Mouse (Mus musculus): ENCODE data around the gene Itgam. TPM values are rescaled to one million over a fixed set of nuclear protein-coding genes. Genes with fewer than 3 reads are reported as not detected.

Gene Itgam
- polyA plus RNA-seq, 1 experiment from 2014 or later: 1.4 TPM

DNA sequence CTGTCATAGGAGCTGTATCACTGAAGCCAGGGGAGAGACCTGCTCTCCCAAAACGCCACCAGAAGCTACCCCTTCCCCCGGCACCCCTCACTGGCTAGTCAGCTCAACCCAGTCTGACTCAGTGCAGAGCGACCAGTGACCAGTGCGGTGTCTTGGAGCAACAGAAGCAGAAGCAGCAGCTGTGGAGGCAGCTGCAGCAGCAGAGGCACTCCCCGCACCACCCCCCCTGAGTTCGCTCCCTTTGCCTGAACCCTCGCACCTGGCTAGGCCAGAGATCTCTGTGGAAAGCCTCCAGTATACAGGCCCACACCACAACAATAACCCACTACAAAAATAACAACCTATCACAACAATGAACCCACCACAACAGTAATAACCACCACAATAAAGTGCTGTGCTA, 3.9 kb upstream of the Itgam start:
- WGBS: 71% methylated on average over 7 of the region's 7 CpGs
- no peaks in the 10 kb centered on the region for H3K36me3 ChIP-seq
- no peaks in the 10 kb centered on the region for H3K27me3 ChIP-seq
- H3K4me3 ChIP-seq (replicated peaks): no peak overlapping the region
- no peaks in the 10 kb centered on the region for H3K4me1 ChIP-seq
- H3K4me2 ChIP-seq: no peak overlapping the region
- no peaks in the 10 kb centered on the region for H3K9me3 ChIP-seq (replicated peaks)
- no peak overlapping the region for H3K27ac ChIP-seq
- H3K9ac ChIP-seq: no peak overlapping the region
- no peak for ATAC-seq (replicated peaks; ENCODE audit: low FRiP score)

GRCm38 (mm10) chr7:128059091-128059490, 3.3 kb upstream of the Itgam start:
- H3K27ac ChIP-seq: no peak overlapping the region
- no peaks in the 10 kb centered on the region for H3K9me3 ChIP-seq (replicated peaks)
- no peak overlapping the region for H3K4me3 ChIP-seq (replicated peaks)
- no peak for ATAC-seq (replicated peaks; ENCODE audit: low FRiP score)
- no peaks in the 10 kb centered on the region for H3K27me3 ChIP-seq
- no peaks in the 10 kb centered on the region for H3K36me3 ChIP-seq
- no peaks in the 10 kb centered on the region for H3K4me1 ChIP-seq
- no peak overlapping the region for H3K4me2 ChIP-seq
- 72% methylated on average over 4 of the region's 4 CpGs for WGBS
- no peak overlapping the region for H3K9ac ChIP-seq

DNA sequence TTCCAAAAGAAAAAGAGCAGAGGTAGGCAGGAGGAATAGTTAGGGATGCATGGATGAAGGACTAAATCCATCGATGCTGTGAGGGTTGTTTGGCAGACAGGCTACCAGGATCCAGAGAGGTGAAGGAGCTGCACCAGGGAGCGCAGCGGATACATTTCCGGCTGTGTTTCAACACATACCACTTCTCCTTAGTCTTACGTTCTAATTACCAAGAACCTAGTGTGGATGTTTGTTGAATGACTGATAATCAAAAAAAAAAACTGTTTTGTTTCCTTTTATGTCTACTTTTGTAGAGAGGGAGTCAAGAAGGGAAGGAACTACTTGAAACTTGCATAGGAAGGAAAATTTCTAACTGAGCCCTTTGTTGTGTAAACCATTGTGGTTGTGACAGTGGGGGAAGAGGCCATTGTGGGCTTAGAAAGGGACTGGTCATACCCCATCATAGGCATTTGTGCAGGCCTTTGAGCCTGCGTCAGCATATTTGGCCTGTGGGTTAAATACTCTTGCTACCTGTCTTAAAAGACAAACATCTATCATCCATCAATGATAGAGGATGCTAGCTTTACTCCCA, 856 bp downstream of the Itgam start:
- H3K4me3 ChIP-seq (replicated peaks): no peak overlapping the region
- ATAC-seq (replicated peaks; ENCODE audit: low FRiP score): no peak
- no peaks in the 10 kb centered on the region for H3K27me3 ChIP-seq
- H3K36me3 ChIP-seq: no peaks in the 10 kb centered on the region
- no peaks in the 10 kb centered on the region for H3K4me1 ChIP-seq
- H3K4me2 ChIP-seq: no peak overlapping the region
- H3K9ac ChIP-seq: no peak overlapping the region
- no peaks in the 10 kb centered on the region for H3K9me3 ChIP-seq (replicated peaks)
- no peak overlapping the region for H3K27ac ChIP-seq
- WGBS: 89% methylated on average over 6 of the region's 6 CpGs

- WGBS: 81% methylated on average over 5 of the region's 5 CpGs
These were observed 3.1 kb downstream of the Itgam start for GRCm38 (mm10) chr7:128065547-128065946.

DNA sequence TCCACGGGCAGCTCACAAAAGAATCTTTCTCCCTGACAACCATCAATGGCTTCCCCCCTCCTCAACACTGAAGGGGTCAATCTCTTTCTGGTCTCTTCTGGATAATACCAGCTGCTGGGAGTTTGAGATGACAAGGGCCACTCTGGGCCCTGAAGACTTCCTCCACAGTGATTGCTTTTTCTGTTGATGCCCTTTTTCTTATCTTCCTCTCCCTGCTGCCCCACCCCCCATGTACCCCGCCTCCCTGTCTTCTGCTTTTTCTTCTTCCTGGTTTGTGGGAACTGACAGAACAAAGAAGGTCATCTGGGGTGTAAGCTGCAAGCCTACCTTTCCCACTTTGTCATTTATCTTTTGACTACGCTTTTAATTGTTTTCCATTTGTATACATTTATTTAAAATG, 5.4 kb downstream of the Itgam start:
- Histone ChIP-seq H3K9me3 (replicated peaks) (no peaks in the 10 kb centered on the region), H3K4me1 (no peaks in the 10 kb centered on the region), H3K9ac (no peak overlapping the region), H3K27ac (no peak overlapping the region), H3K27me3 (no peaks in the 10 kb centered on the region), H3K4me3 (replicated peaks) (no peak overlapping the region), H3K4me2 (no peak overlapping the region), H3K36me3 (no peaks in the 10 kb centered on the region)
- WGBS: 74% methylated on average over 3 of the region's 3 CpGs
- ATAC-seq (replicated peaks; ENCODE audit: low FRiP score): no peak

More at GRCm38 (mm10) chr7:128065547-128065946, 3.1 kb downstream of the Itgam start:
- Histone ChIP-seq H3K9ac (no peak overlapping the region), H3K4me3 (replicated peaks) (no peak overlapping the region), H3K27me3 (no peaks in the 10 kb centered on the region), H3K36me3 (no peaks in the 10 kb centered on the region), H3K27ac (no peak overlapping the region), H3K4me2 (no peak overlapping the region), H3K4me1 (no peaks in the 10 kb centered on the region), H3K9me3 (replicated peaks) (no peaks in the 10 kb centered on the region)
- ATAC-seq (replicated peaks; ENCODE audit: low FRiP score): no peak

GRCm38 (mm10) chr7:128069844-128070243, 7.4 kb downstream of the Itgam start:
- Histone ChIP-seq H3K36me3 (no peaks in the 10 kb centered on the region), H3K9ac (no peak overlapping the region), H3K4me3 (replicated peaks) (no peak overlapping the region), H3K4me2 (no peak overlapping the region), H3K4me1 (no peaks in the 10 kb centered on the region), H3K27ac (no peak overlapping the region), H3K9me3 (replicated peaks) (no peaks in the 10 kb centered on the region), H3K27me3 (no peaks in the 10 kb centered on the region)
- 79% methylated on average over 2 of the region's 2 CpGs for WGBS
- no peak for ATAC-seq (replicated peaks; ENCODE audit: low FRiP score)

DNA sequence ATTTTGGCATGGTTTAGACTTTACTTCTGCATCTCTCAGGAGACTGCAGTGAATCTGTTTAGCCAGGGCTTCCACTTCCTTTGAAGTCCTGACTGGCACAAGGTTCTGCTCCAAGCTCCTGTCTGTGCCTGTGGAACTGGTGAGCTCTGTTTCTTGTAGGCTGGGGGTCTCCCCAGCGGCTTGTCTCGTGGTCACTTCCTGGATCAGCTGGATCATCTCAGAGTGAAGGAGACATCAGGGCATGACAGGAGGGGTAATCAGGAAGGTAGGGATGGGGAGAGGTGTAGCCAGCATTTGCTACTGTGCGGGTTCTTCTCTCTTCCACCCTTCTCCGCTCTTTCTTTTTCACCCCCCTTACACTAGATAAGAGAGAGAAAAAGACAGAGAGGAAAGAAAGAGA, 9.4 kb downstream of the Itgam start:
- Histone ChIP-seq H3K4me3 (replicated peaks) (no peak overlapping the region), H3K27me3 (no peaks in the 10 kb centered on the region), H3K4me2 (no peak overlapping the region), H3K9me3 (replicated peaks) (no peaks in the 10 kb centered on the region), H3K9ac (no peak overlapping the region), H3K36me3 (no peaks in the 10 kb centered on the region), H3K4me1 (no peaks in the 10 kb centered on the region), H3K27ac (no peak overlapping the region)
- 73% methylated on average over 4 of the region's 4 CpGs for WGBS
- ATAC-seq (replicated peaks; ENCODE audit: low FRiP score): no peak

- Histone ChIP-seq H3K27ac (no peak overlapping the region), H3K4me1 (no peaks in the 10 kb centered on the region), H3K9me3 (replicated peaks) (no peaks in the 10 kb centered on the region), H3K36me3 (no peaks in the 10 kb centered on the region), H3K4me2 (no peak overlapping the region), H3K27me3 (no peaks in the 10 kb centered on the region), H3K4me3 (replicated peaks) (no peak overlapping the region), H3K9ac (no peak overlapping the region)
- ATAC-seq (replicated peaks; ENCODE audit: low FRiP score): no peak
- WGBS: 71% methylated on average over 8 of the region's 8 CpGs
These were observed 17.6 kb downstream of the Itgam start for GRCm38 (mm10) chr7:128080012-128080411.

GRCm38 (mm10) chr7:128089141-128089540, 26.7 kb downstream of the Itgam start:
- H3K36me3 ChIP-seq: no peaks in the 10 kb centered on the region
- no peak overlapping the region for H3K27ac ChIP-seq
- H3K4me1 ChIP-seq: no peaks in the 10 kb centered on the region
- WGBS: 81% methylated on average over 7 of the region's 7 CpGs
- no peak overlapping the region for H3K4me2 ChIP-seq
- no peaks in the 10 kb centered on the region for H3K9me3 ChIP-seq (replicated peaks)
- H3K9ac ChIP-seq: no peak overlapping the region
- no peaks in the 10 kb centered on the region for H3K27me3 ChIP-seq
- no peak overlapping the region for H3K4me3 ChIP-seq (replicated peaks)
- no peak for ATAC-seq (replicated peaks; ENCODE audit: low FRiP score)

DNA sequence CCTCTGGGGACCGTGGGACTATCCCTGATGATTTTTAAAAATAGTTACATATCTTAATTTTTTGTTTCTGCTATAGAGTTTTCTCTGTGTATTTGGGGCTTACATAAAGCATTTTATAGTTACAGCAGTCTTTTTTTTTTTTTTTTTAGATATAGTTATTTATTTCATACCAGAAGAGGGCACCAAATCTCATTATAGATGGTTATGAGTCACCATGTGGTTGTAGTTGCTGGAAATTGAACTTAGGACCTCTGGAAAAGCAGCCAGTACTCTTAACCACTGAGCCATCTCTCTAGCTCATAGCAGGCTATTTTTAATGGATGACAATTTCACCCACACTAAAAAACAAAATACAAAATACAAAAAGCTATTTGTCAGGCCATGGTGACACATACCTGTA, 35.7 kb downstream of the Itgam start:
- H3K9ac ChIP-seq: no peak overlapping the region
- H3K27me3 ChIP-seq: no peaks in the 10 kb centered on the region
- no peaks in the 10 kb centered on the region for H3K36me3 ChIP-seq
- no peak for ATAC-seq (replicated peaks; ENCODE audit: low FRiP score)
- 81% methylated on average over 1 of the region's 1 CpGs for WGBS
- H3K4me1 ChIP-seq: no peaks in the 10 kb centered on the region
- H3K27ac ChIP-seq: no peak overlapping the region
- no peaks in the 10 kb centered on the region for H3K9me3 ChIP-seq (replicated peaks)
- H3K4me2 ChIP-seq: no peak overlapping the region
- no peak overlapping the region for H3K4me3 ChIP-seq (replicated peaks)

- ATAC-seq (replicated peaks; ENCODE audit: low FRiP score): no peak
- 70% methylated on average over 2 of the region's 2 CpGs for WGBS
- H3K4me1 ChIP-seq: no peaks in the 10 kb centered on the region
These were observed 38.4 kb downstream of the Itgam start for GRCm38 (mm10) chr7:128100742-128101357.

GRCm38 (mm10) chr7:128105246-128105645, 42.8 kb downstream of the Itgam start:
- no peaks in the 10 kb centered on the region for H3K27me3 ChIP-seq
- no peaks in the 10 kb centered on the region for H3K36me3 ChIP-seq
- no peaks in the 10 kb centered on the region for H3K9me3 ChIP-seq (replicated peaks)
- H3K4me2 ChIP-seq: no peak overlapping the region
- H3K4me1 ChIP-seq: no peaks in the 10 kb centered on the region
- H3K9ac ChIP-seq: no peak overlapping the region
- 65% methylated on average over 4 of the region's 4 CpGs for WGBS
- no peak overlapping the region for H3K4me3 ChIP-seq (replicated peaks)
- ATAC-seq (replicated peaks; ENCODE audit: low FRiP score): no peak
- H3K27ac ChIP-seq: no peak overlapping the region

More at GRCm38 (mm10) chr7:128100742-128101357, 38.4 kb downstream of the Itgam start:
- Histone ChIP-seq H3K9ac (no peak overlapping the region), H3K4me3 (replicated peaks) (no peak overlapping the region), H3K27ac (no peak overlapping the region), H3K4me2 (no peak overlapping the region), H3K27me3 (no peaks in the 10 kb centered on the region), H3K36me3 (no peaks in the 10 kb centered on the region), H3K9me3 (replicated peaks) (no peaks in the 10 kb centered on the region)

DNA sequence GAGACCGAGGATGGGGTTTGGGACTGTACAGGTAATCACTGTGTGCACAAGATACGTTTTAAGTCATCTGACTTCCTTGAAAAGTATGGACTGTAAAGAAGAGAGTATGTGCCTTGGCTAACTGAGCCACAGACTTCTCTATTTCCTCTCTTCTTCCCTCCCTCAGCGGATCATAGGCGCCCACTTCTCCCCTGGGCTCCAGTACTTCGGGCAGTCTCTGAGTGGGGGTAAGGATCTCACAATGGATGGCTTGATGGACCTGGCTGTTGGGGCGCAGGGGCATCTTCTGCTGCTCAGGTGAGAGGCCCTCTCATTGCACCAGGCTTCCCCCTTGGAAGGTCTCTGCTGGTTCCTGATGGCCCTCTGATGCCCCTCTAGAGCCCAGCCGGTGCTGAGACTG, 45.0 kb downstream of the Itgam start:
- WGBS: 93% methylated on average over 7 of the region's 7 CpGs
- no peaks in the 10 kb centered on the region for H3K4me1 ChIP-seq

More for the DNA sequence above, 45.0 kb downstream of the Itgam start:
- Histone ChIP-seq H3K36me3 (no peaks in the 10 kb centered on the region), H3K4me2 (no peak overlapping the region), H3K9me3 (replicated peaks) (no peaks in the 10 kb centered on the region), H3K27me3 (no peaks in the 10 kb centered on the region), H3K9ac (no peak overlapping the region), H3K27ac (no peak overlapping the region), H3K4me3 (replicated peaks) (no peak overlapping the region)
- ATAC-seq (replicated peaks; ENCODE audit: low FRiP score): no peak

Data from kidney, embryonic 15.5 days (tissue).